Mouse (Mus musculus): Measurements from ENCODE around the gene Recql. TPM values are rescaled to one million over a fixed set of nuclear protein-coding genes. Genes with fewer than 3 reads are reported as not detected.

The Recql gene
- polyA plus RNA-seq, 1 experiment, result 59.3 TPM

DNA sequence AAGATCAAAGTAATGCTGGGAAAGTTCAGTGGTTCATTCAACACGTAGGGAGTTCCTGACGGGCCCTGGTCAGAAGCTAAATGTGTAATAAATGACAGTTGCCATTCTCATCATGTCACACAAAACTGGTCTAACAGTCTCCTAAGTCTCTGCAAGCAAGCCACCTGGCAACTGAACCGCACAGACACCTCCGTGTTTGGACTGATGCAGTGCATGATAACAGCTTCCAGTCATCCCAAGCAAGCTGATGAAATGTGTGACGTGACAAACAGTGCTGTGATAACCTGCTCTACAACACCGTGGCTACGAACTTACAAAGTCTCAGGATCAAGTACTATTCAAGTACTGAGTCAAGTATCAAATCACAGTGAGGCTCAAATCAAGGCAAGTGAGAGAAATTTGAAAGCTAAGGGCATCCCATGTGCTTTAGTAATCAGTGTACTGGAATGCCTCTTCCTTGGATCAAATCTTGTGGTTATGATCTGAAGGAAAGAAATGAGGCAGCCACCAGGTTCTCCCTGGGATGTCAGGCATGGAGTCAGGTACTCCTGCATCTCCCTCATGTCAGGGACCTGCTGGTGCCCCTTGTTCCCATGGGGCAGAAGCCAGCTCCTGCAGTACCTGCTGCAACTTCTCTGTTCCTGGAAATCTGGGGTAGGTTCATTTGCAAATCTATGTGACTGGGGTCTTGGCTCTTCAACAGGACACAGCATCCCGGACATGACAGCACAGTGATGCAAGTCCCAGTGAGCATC, 8.1 kb downstream of the Recql start:
- WGBS, result 83% methylated on average over 8 of the region's 8 CpGs
- Histone ChIP-seq H3K4me3 (replicated peaks; ENCODE audit: control insufficient read depth, low read depth, low read length) (no peak overlapping the region), H3K4me1 (ENCODE audit: control insufficient read depth, insufficient read depth, low read length) (no peaks in the 10 kb centered on the region), H3K27ac (ENCODE audit: control insufficient read depth, insufficient read depth, low read depth, low read length, poor library complexity) (no peak overlapping the region)
- TF ChIP-seq CTCF (IDR thresholded peaks at IDR 0.05; ENCODE audit: control insufficient read depth, insufficient read depth, low read length) (no peak), POLR2A (IDR thresholded peaks at IDR 0.05; ENCODE audit: borderline replicate concordance, control insufficient read depth, low read depth, low read length) (no peak)

- Histone ChIP-seq H3K27ac (ENCODE audit: control insufficient read depth, insufficient read depth, low read depth, low read length, poor library complexity) (no peak overlapping the region), H3K4me3 (replicated peaks; ENCODE audit: control insufficient read depth, low read depth, low read length) (no peak overlapping the region), H3K4me1 (ENCODE audit: control insufficient read depth, insufficient read depth, low read length) (no peaks in the 10 kb centered on the region)
- no peak for TF ChIP-seq CTCF (IDR thresholded peaks at IDR 0.05; ENCODE audit: control insufficient read depth, insufficient read depth, low read length)
- TF ChIP-seq POLR2A (IDR thresholded peaks at IDR 0.05; ENCODE audit: borderline replicate concordance, control insufficient read depth, low read depth, low read length), result no peak
- whole genome bisulfite sequencing, result 73% methylated on average over 1 of the region's 1 CpGs
Measured at GRCm38 (mm10) chr6:142377081-142377480, 9.8 kb downstream of the Recql start.

DNA sequence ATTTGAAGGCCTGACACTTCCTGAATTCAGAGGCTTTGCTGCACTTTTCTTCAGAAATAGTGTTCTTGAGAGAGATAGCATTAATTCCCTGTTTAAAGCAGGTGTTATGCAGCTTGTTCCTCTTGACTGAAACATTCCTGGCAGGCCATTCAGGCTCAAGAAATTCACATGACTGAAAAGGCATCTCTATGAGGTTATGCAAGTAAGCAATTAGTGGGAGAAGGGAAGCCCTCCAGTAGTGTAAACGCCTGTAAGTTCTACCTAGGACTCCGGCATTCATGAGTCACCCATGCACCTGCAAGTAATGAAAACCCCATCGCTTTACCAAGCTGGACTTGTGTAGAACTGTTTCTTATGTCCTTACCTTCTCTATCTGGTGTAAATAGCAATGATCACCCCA, 17.3 kb downstream of the Recql start:
- Histone ChIP-seq H3K4me1 (ENCODE audit: control insufficient read depth, insufficient read depth, low read length) (no peaks in the 10 kb centered on the region; the same call in 1 of the 2 replicates), H3K27ac (ENCODE audit: control insufficient read depth, insufficient read depth, low read depth, low read length, poor library complexity) (no peak overlapping the region), H3K4me3 (replicated peaks; ENCODE audit: control insufficient read depth, low read depth, low read length) (no peak overlapping the region)
- 91% methylated on average over 3 of the region's 3 CpGs for WGBS
- TF ChIP-seq CTCF (IDR thresholded peaks at IDR 0.05; ENCODE audit: control insufficient read depth, insufficient read depth, low read length) (no peak), POLR2A (IDR thresholded peaks at IDR 0.05; ENCODE audit: borderline replicate concordance, control insufficient read depth, low read depth, low read length) (no peak)

GRCm38 (mm10) chr6:142367565-142367964, 19.3 kb downstream of the Recql start:
- WGBS, result 97% methylated on average over 3 of the region's 3 CpGs
- TF ChIP-seq CTCF (IDR thresholded peaks at IDR 0.05; ENCODE audit: control insufficient read depth, insufficient read depth, low read length) (no peak), POLR2A (IDR thresholded peaks at IDR 0.05; ENCODE audit: borderline replicate concordance, control insufficient read depth, low read depth, low read length) (no peak)

DNA sequence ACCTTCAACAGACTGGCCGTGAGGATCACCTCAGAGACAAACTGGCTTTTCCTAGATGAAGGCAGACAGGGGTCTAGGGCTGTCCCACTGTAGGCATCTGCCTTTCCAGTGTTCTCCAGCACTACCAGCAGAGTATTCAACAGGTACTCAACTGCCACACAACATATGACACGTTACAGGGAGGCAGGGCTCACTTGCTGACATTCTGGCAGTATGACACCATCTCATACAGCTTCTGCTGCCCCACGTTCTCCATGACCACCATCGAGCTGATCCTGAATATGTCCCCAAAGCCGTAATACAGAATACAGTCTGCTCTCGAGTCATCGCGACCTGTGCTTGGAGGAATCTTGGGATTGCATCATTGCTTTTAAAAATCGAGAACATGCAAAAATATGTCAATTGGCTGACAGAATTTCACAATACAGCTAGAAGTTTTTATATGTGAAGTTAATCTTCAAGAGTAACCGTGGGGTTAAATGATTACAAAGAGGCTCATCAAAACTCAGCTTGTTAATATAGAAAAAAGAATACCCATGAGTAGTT, 20.3 kb downstream of the Recql start:
- 86% methylated on average over 10 of the region's 10 CpGs for WGBS
- TF ChIP-seq CTCF (IDR thresholded peaks at IDR 0.05; ENCODE audit: control insufficient read depth, insufficient read depth, low read length), result no peak
- no peak for TF ChIP-seq POLR2A (IDR thresholded peaks at IDR 0.05; ENCODE audit: borderline replicate concordance, control insufficient read depth, low read depth, low read length)
- Histone ChIP-seq H3K4me3 (replicated peaks; ENCODE audit: control insufficient read depth, low read depth, low read length) (no peak overlapping the region), H3K4me1 (ENCODE audit: control insufficient read depth, insufficient read depth, low read length) (no peaks in the 10 kb centered on the region; the same call in 1 of the 2 replicates), H3K27ac (ENCODE audit: control insufficient read depth, insufficient read depth, low read depth, low read length, poor library complexity) (no peak overlapping the region)

More at GRCm38 (mm10) chr6:142367565-142367964, 19.3 kb downstream of the Recql start:
- Histone ChIP-seq H3K27ac (ENCODE audit: control insufficient read depth, insufficient read depth, low read depth, low read length, poor library complexity) (no peak overlapping the region), H3K4me1 (ENCODE audit: control insufficient read depth, insufficient read depth, low read length) (no peaks in the 10 kb centered on the region; the same call in 1 of the 2 replicates), H3K4me3 (replicated peaks; ENCODE audit: control insufficient read depth, low read depth, low read length) (no peak overlapping the region)

GRCm38 (mm10) chr6:142365742-142366472, 21.0 kb downstream of the Recql start:
- no peaks in the 10 kb centered on the region for H3K4me1 ChIP-seq (ENCODE audit: control insufficient read depth, insufficient read depth, low read length)
- WGBS, result 89% methylated on average over 8 of the region's 8 CpGs
- TF ChIP-seq POLR2A (IDR thresholded peaks at IDR 0.05; ENCODE audit: borderline replicate concordance, control insufficient read depth, low read depth, low read length) (no peak), CTCF (IDR thresholded peaks at IDR 0.05; ENCODE audit: control insufficient read depth, insufficient read depth, low read length) (no peak)
- H3K27ac ChIP-seq (ENCODE audit: control insufficient read depth, insufficient read depth, low read depth, low read length, poor library complexity), result no peak overlapping the region
- no peak overlapping the region for H3K4me3 ChIP-seq (replicated peaks; ENCODE audit: control insufficient read depth, low read depth, low read length)

DNA sequence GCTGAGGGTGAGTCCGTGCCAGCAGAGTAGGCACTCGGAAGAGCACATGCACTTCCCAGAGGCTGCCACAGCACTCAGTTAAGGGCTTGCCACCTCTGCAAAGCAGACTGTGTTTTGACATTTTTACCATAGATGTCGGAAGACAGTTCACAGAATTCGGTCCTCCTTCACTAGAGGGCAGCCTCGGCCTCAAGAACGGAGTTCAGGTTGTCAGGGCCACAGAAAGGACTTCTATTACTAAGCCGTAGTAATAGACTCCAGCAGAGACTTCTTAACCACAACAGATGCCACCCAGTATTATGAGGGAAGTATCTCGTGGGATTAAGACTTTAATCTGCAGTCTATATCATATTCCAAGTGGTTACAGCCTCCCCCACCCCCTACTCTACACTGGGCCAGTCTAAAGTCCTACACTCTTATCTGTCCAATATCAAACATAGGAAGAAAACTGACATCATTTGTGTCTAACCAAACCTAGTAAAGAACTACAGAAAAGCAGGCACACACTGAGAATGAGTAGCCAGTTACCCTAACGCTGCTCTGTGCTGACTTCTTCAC, 23.8 kb downstream of the Recql start:
- H3K4me1 ChIP-seq (ENCODE audit: control insufficient read depth, insufficient read depth, low read length), result no peaks in the 10 kb centered on the region; the same call in 1 of the 2 replicates
- WGBS, result 69% methylated on average over 9 of the region's 9 CpGs
- TF ChIP-seq CTCF (IDR thresholded peaks at IDR 0.05; ENCODE audit: control insufficient read depth, insufficient read depth, low read length) (no peak), POLR2A (IDR thresholded peaks at IDR 0.05; ENCODE audit: borderline replicate concordance, control insufficient read depth, low read depth, low read length) (no peak)
- no peak overlapping the region for H3K27ac ChIP-seq (ENCODE audit: control insufficient read depth, insufficient read depth, low read depth, low read length, poor library complexity)
- H3K4me3 ChIP-seq (replicated peaks; ENCODE audit: control insufficient read depth, low read depth, low read length), result no peak overlapping the region

DNA sequence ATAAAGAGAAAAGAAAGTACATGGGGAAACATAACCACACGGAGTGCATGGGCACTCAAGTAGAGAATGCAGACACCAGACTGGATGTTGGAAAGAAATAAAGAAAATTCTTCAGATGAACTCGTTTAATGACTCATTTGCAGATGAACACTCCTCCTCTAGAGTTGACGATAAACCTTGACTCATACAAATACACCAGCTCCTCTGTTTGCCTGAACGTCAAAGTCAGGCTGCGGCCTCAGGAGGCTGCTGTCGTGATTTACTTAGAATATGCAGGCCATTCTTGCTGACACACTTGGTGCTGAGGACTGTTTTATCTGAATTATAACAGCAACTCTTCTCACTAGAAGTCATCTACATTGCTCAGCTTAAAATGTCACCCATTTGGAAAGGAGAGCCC, 24.9 kb downstream of the Recql start:
- TF ChIP-seq POLR2A (IDR thresholded peaks at IDR 0.05; ENCODE audit: borderline replicate concordance, control insufficient read depth, low read depth, low read length) (no peak), CTCF (IDR thresholded peaks at IDR 0.05; ENCODE audit: control insufficient read depth, insufficient read depth, low read length) (no peak)
- WGBS, result 90% methylated on average over 6 of the region's 6 CpGs
- no peak overlapping the region for H3K27ac ChIP-seq (ENCODE audit: control insufficient read depth, insufficient read depth, low read depth, low read length, poor library complexity)
- no peak overlapping the region for H3K4me3 ChIP-seq (replicated peaks; ENCODE audit: control insufficient read depth, low read depth, low read length)
- H3K4me1 ChIP-seq (ENCODE audit: control insufficient read depth, insufficient read depth, low read length), result no peaks in the 10 kb centered on the region; the same call in 1 of the 2 replicates
